Mouse (Mus musculus): ENCODE results near the gene Hmbs.
"Not testable (repeated sequence)": the region's sequence is repeated elsewhere in the genome, so short reads cannot be mapped to it uniquely, and the experiment has no call there.

Gene Hmbs

DNA sequence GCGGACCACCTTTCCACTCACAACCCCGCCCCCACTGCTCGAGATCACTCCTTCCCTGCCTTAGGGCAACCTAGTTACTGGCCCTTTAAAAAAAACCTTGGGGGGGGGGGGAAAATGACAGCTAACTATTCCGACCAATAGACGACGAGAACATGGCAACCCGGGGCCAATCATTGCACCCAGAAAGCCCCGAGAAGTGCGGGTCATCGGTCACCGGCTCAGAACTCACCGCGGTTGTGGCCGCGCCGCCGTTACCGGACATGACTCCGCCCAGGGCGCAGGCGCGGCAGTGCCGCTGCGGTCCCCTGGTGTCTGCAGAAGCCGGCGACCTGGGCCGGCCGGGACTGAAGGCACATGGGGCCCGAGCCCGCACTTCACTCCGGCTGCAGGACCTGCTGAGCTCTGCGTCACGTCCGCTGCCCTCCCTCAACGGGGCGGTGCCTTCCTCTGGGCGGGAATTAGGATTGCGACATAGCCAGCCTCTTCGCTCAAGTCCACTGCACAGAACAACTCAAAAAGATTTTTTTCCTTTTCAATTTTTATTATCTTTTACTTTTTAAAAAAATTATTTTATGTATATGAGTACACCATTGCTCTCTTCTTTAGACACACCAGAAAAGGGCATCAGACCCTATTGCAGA lies at the start of gene Hmbs:
Gene Hmbs (minus strand): TSS at position 448 of the 641 bp plus-strand sequence.
- DNase-seq (ENCODE audit: low spot score): peak; percentile 58

DNA sequence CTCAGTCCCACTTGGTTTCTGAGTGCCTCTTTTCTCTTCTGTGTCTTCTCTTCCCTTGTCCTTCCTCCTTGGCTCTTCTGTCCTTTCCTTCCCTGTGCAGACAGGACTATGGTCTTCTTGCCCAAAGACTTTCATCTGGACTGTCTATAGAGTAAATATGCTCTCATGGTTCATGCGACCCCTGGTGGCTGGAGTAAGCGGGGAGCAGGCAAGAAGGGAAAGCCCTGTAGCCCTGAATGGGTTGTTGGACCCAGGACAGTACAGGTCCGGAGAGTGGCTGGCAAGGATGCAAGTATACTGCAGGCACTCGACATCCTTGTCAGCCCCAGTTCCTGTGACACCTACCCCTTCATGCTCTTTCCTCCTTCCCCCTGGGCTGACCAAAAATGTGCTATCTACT lies 47.4 kb upstream of the Hmbs start:
- DNase-seq (ENCODE audit: low spot score): no peak

DNA sequence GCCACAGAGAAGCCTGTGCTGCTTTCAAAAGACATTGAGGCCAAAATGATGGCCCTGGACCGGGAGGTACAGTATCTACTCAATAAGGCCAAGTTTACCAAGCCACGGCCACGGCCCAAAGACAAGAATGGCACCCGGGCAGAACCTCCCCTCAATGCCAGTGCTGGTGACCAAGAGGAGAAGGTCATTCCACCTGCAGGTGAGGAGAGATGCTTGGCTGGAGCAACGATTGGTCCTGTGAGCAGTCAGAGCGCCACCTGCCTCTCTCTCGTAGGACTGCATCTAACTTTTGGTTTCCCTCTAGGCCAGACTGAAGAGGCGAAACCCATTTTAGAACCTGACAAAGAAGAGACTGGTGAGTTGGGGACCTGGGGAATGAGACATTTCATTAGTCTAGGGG lies 45.2 kb upstream of the Hmbs start:
- DNase-seq (ENCODE audit: low spot score): no peak

DNA sequence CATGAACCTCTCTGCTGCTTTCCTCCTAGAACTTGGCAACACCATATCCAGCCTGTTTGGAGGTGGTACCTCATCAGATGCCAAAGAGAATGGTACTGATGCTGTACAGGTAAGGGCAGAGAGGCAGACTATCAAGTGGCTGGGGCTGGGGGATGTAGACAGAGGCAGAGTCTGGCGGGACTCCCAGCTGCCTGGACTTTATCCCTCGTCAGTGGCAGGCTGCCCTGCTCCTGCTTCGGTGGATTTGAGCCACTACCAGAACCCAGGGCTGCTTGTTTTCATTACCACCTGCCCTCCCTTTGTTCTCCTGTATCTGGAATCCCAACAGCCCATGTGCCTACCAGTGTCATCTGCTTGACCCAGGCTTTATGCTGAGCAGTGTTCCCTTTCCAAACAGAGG lies 43.2 kb upstream of the Hmbs start:
- DNase-seq (ENCODE audit: low spot score): no peak

DNA sequence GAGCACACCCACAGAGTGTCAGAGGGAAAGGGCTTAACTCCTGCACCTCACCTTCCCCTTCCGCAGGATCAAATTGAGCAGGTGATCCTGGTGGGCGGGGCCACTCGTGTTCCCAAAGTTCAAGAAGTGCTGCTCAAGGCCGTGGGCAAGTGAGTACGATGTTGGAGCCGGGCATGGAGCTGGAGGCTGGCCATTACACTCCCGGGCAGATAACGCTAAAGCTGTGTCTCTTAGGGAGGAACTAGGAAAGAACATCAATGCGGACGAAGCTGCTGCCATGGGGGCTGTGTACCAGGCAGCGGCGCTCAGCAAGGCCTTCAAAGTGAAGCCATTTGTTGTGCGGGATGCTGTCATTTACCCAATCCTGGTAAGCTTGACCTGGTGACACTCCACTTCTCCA lies 40.6 kb upstream of the Hmbs start:
- DNase-seq (ENCODE audit: low spot score): no peak

DNA sequence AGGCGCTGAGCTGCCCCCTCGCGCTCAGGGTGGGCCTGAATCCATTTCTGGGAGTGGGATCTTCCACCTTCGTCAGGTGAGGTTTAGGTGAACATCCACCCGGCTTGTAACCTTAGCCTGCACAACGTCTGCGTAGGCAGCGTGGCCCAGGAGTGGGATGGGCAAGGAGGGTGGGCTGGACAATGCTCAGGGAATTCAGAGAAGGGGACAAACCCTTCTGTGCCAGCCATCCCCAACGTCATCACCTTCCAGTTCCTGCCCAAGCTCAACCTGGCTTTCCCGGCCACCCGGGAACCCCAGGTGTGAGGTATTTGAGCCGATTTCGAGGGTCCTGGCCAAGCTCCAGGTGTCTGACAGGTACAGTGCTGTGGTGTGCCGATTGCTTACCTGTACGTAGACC lies 35.8 kb upstream of the Hmbs start:
- no peak for DNase-seq (ENCODE audit: low spot score)

DNA sequence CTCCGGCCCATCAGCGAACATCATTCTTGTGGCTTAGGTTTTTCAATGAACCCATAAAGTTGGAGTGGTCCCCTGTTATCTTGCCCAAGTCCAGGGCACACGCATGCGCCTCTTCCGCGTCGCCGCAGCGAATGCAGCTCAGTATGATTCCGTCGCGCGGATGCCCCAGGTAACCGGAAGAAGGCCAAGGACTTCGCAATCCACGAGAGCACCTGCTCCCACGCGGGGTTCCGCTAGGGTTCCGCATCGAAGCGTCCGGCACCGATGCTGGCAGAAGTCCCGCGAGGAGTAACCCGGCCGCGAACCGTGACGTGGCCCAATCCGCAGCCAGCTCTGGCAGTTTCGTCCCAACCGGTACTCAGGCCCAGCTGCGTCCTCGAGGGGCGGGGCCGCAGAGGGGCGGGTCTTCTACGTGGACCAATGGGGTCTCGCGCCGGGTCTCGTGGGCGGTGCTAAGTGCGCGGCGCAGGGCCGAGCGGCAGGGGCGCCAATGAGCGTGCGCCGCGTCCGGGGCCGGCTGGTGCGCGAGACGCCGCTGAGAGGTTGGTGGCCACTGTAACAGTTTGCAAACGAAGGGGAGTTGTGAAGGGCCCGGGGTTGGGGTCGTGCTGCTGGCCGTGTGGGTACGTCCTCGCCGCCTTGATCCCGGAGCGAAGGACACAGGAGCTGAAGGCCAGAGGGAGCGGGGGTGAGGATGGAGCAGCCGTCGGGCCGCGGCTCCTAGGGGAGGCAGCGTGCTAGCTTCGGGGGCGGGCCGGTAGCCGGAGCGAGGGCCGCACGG lies 35.2 kb upstream of the Hmbs start, which contains the start of gene Hyou1:
Gene Hyou1 (plus strand): TSS at position 437 of the 781 bp plus-strand sequence.
- DNase-seq (ENCODE audit: low spot score): peak; percentile 96

DNA sequence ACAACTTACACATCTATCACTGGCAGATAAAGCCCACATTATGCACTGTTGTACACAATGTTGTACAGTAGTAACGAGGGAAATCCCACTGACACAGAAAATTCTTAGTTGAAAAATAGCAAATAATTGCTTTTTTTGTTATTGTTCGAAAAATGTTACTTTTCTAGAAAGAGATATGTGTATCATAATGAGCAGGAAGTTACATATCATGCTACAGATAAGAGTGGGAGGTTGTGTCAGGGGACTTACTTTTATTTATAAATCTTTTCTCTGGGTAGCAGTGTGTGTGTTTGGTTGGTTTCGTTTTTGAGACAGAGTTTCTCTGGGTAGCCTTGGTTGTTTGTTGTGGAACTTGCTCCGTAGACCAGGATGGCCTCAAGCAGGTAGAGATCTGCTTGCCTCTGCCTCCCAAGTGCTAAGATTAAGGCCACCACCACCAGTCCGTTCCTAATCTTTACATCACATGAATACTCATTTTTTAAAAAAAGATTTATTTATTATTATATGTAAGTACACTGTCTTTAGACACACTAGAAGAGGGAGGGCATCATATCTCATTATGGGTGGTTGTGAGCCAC lies 34.2 kb upstream of the Hmbs start:
- no peak for DNase-seq (ENCODE audit: low spot score)

DNA sequence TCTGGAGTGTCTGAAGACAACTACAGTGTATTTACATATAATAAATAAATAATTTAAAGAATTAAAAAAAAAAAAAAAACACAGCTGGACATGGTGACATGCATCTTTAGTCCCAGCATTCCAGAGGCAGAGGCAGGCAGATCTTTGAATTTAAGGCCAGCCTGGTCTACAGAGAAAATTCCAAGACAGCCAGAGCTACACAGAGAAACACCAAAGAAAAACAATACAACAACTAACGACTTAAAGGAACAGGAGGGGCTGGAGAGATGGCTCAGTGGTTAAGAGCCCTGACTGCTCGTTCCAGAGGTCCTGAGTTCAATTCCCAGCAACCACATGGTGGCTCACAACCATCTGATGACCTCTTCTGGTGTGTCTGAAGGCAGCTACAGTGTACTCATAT lies 33.3 kb upstream of the Hmbs start:
- DNase-seq (ENCODE audit: low spot score): not testable (repeated sequence)

DNA sequence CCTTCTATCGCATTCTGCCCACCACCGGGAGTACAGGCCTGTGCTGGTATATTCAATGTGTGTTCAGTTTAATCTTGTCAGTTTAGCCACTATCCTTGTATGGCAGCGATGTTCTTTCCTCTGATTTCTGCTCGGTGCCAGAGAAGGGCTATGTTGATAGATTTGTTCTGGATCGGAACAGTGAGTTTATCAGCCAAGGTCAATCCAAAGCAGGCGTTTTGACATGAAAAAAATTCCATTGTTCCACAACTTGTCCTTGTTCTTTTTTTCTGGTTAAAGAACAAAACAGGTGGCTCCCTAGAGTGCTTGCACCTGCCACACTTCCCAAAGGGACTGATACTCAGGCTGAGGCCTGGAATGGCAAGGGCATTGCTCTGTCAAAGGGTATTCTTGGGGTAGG lies 32.1 kb upstream of the Hmbs start:
- DNase-seq (ENCODE audit: low spot score): no peak

DNA sequence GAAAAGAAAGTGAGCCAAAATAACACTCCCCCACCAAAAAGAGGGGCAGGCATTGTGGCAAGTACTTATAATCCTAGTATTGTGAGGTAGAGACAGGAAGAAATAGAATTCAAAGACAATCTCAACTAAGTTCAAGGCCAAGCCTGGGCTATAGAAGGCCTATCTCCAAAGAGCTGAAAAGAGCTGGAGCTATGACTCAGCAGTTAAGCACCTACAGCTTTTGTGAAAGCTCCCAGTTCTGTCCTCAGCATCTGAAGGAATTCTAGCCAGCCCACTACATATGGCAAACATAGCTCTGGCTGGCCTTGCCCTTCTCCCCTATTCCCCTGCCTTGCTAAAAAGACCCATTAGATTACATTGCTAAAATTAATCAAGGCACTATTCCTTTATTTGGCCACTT lies 29.4 kb upstream of the Hmbs start:
- DNase-seq (ENCODE audit: low spot score): no peak

DNA sequence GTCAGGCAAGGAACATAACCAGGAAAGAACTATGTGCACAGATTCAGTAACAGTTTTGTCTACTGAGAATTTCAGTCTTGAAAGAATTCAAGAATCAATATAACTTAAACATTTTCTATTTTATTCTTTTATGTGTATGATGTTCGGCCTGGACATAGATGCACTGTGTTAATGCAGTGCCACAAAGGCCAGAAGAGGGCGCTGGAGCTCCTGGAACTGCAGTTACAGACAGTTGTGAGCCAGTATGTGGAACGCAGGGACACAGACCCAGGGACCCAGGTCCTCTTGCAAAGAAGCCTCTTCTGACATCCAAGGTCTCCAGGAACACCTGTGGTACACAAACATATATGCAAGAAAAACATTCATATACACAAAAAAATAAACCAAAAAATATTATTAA lies 20.5 kb upstream of the Hmbs start:
- DNase-seq (ENCODE audit: low spot score): no peak

DNA sequence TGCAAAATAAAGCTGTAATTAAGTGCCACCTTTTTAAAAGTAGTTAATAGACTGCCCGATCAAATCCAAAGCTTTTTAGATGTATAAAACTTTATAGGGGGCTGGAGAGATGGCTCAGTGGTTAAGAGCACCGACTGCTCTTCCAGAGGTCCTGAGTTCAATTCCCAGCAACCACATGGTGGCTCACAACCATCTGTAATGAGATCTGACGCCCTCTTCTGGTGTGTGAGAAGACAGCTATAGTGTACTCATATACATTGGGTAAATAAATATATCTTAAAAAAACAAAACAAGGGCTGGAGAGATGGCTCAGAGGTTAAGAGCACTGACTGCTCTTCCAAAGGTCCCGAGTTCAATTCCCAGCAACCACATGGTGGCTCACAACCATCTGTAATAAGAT lies 17.9 kb upstream of the Hmbs start:
- DNase-seq (ENCODE audit: low spot score): not testable (repeated sequence)

DNA sequence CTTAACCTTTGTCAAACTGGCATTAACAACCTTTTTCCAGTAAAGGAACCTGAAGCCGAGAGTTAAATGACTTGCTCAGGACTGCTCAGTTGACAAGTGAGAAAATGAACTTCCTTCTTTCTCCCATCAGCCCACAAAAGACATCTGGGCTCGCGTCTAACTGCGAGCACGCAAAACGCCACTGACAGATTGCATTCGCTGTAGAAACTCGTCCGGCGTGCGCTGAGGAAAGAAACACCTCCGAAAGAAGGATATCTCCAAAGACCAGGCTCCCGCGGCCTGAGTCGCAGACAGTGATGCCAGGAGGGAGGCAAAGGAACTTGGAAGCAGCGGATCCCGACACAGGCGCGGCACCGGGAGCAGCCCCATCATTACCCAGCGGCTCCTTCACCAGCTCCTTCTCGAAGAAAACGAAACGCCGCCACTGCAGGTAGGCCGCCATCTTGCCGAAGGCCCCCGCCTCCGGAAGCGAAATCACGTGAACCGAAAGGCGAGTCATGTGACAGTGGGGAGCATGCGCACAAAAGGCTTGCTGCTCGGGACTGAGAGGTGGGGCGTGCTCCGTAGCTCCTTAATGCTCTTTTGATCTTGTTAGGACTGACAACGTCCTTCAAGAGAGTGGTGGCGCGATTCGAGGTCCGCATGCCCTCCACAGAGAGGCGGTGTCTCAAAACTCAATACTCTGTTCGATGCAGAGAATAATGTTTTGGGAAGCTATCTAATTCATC lies 17.3 kb upstream of the Hmbs start, which contains the start of gene Vps11:
Gene Vps11 (minus strand): TSS at position 481 of the 728 bp plus-strand sequence.
- DNase-seq (ENCODE audit: low spot score): peak; percentile 87

DNA sequence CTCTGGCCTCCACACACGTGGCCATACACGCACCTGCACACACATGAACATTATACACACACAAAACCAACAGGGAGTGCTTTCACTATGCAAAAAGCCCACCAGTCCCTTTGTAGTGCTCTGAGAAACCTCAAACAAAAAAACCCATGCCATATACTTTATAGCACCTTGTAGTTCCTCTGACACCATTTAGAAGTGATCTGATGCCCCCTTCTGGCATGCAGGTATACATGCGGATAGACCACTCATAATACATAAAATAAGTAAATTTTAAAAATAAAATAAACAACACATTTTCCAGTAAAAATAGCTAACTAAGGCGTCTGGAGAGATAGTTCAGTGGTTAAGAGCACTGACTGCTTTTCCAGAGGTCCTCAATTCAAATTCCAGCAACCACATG lies 13.2 kb upstream of the Hmbs start:
- DNase-seq (ENCODE audit: low spot score): no peak

DNA sequence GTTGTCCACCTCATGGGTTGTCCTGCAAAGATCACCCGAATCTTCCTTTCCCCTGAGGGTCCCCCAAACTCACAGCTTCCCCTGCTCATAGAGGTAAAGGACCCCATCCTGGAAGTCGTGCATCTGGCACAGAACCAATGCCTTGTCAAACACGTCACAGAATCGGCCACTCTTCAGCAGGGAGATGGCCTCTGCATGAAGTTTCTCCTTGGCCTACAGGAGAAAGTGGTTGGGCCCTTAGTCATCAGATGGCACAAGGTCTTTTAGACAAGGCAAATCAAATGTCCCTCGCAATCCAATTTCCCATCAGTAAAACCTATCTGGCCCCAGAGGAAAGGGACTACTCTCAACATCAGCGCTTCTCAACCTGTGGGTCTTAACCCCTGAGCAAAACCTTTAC lies 9.1 kb upstream of the Hmbs start:
- DNase-seq (ENCODE audit: low spot score): no peak

DNA sequence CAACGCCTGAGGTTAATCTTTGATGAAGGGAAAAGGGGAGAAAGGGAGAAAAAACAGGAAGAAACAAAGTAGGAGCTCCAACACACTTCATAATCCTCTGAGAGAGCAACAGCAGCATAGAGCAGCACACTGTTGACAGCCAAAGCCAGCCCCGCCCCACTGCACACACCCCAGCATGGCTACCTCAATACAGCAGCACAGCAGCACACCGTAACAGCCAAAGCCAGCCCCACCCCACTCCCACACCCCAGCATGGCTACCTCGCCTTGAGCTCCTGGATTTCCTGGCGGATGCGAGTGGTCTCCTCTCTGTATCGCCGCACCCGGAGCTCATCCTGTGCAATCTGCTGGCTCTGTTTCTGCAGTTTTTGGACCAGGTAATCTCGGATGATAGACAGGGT lies 8.3 kb upstream of the Hmbs start:
- no peak for DNase-seq (ENCODE audit: low spot score)

DNA sequence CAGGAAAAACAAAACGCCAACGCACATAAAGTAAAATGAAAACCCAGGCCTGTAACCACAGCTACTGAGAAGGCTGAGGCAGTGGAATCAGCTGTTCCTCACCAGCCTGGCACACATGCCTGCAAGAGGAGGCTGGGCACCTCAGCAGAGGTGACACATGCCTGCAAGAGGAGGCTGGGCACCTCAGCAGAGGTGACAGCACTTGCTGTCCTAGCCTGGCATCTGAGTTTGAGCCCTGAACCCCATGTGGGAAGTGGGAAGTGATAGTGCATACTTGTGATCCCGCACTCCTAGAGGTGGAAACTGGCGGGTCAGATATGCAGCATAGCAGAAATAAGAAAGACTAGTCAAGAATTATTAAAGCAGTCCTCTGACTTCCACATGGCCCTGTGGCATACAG lies 7.4 kb upstream of the Hmbs start:
- no peak for DNase-seq (ENCODE audit: low spot score)

DNA sequence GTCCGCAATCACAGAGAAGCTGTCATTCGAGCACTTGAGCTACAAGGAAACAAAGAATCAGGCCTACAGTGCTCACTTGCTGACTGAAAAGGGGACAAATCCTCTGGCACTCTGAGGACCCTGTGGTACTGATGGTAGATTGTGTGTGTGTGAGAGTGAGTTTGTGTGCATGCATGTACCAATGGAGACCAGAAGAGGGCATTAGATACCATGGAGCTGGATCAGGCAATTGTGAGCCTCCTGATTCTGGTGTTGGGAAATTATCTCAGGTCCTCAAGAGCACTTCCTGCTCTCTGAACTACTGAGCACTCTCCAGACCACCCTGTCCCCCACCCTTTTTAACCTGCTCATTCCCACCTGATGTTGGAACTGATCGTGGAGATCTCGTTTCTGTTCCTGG lies 4.5 kb upstream of the Hmbs start:
- DNase-seq (ENCODE audit: low spot score): no peak

DNA sequence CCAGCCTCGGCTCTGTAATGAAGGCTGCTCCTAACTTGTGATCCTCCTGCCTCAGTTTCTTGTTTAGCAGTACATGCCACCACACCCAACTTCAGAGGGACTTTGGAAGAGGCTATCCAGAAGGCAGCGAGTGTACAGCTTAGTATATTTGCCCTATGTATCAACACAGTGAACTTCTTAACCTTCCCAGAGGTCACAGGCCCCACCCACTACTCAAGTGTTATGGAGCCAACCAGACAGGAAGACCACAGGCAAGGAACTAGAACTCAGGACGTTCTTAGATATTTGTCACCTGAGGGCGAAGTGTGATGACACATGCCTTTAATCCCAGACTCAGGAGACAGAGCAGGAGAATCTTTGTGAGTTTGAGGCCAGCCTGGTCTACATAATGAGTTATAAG lies 3.6 kb upstream of the Hmbs start:
- DNase-seq (ENCODE audit: low spot score): no peak

DNA sequence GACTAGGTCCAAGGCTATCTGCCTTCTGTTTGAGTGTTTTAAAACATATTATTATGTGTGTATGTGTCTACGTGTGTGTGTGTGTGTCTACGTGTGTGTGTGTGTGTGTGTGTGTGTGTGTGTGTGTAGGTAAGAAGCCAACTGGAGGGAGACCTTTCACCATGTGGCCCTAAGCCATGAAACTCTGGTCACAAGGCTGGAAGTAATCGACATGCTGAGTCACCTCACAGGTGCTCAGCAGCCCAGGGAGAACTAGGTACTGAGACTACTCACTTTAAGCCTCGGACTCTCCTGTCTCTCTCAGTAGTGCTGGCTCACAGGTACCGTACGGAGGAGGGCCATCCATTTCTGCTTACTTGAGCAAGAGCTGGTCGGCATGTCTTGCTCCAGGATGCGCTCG lies 3.1 kb upstream of the Hmbs start:
- DNase-seq (ENCODE audit: low spot score): no peak

DNA sequence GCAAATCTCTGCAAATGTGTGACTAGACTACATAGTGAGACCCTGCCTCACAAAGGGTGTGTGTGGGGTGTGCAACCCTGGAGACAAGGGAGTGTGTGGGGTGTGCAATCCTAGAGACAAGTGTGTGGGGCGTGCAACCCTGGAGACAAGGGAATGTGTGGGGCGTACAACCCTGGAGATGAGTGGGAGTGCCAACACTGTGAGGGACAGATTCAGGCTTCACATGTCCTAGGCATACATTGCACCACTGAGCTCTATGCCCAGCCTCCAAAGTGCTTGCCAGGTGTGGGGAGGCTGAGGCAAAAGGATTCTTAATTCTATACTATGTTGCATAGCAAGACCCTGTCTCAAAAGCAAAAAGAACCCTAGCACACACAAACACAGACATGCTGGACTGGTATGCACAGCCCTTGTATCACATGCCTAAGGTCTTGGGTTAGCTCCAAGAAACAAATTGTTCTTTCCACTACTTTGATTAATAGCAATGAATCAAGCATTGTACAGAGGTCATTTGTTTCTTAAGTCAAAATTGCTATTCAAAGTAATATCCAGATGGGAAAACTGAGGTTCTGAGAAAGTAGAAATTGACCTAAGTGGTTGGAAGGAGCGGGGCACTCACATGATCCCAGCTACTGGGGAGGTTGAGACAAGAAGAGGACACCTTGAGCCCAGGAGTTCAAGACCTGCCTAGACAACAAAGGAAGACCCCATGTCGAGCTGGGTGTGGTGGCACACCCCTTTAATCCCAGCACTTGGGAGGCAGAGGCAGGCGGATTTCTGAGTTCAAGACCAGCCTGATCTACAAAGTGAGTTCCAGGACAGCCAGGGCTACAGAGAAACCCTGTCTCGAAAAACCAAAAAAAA lies 1.8 kb upstream of the Hmbs start:
- DNase-seq (ENCODE audit: low spot score): no peak
